15 mouse cellular contexts compared by ENCODE assay signal in genomic region chr4:147928136-147928535, GRCm38 (mm10). TPM values are rescaled to one million over a fixed set of nuclear protein-coding genes. Genes with fewer than 3 reads are reported as not detected.
DNase-seq lines count a peak whose midpoint lies in the region; ATAC-seq and TF ChIP-seq lines count a peak whose summit lies in the region.
"Had no signal": no experiment of that assay in that cellular context is flagged by ENCODE, and none has a peak within 500 bp of the region (broad histone marks: within the 10 kb centered on the region; RNA-seq: fewer than 3 reads in every experiment).

No protein-coding gene starts in this region.

- peaks cover 14% of the 10 kb centered on the region for H3K4me1 ChIP-seq in hindbrain, embryonic 10.5 days (replicated peaks)
- no peaks in the 10 kb centered on the region; the same call in 1 of the 2 replicates for H3K4me1 ChIP-seq in hindbrain, embryonic 14.5 days (replicated peaks; ENCODE audit: control insufficient read depth, insufficient read depth, low read length)
- no peaks in the 10 kb centered on the region for H3K4me1 ChIP-seq in midbrain, postnatal 0 days (ENCODE audit: insufficient read depth, low read length)
- H3K4me1 ChIP-seq in midbrain, embryonic 15.5 days = no peaks in the 10 kb centered on the region
- H3K4me1 ChIP-seq in stomach, postnatal 0 days (replicated peaks; ENCODE audit: control insufficient read depth, insufficient read depth) = no peaks in the 10 kb centered on the region
- H3K4me1 ChIP-seq: stomach, embryonic 15.5 days had no signal

- 0 out of 2 replicates have a peak overlapping the region, but pooled peaks have one; percentile 4 for H3K4me3 ChIP-seq in hindbrain, embryonic 10.5 days
- no peak overlapping the region for H3K4me3 ChIP-seq in hindbrain, embryonic 14.5 days (replicated peaks; ENCODE audit: low read length)
- H3K4me3 ChIP-seq in midbrain, postnatal 0 days (ENCODE audit: low read depth, low read length) = no peak overlapping the region
- H3K4me3 ChIP-seq in midbrain, embryonic 15.5 days = no peak overlapping the region
- no peak overlapping the region for H3K4me3 ChIP-seq in stomach, postnatal 0 days (ENCODE audit: low read depth, low read length)
- H3K4me3 ChIP-seq: erythroblast, embryonic 14.5 days; left cerebral cortex, adult 2 months; limb, embryonic 15.5 days; stomach, embryonic 15.5 days had no signal

- 11% methylated on average over 9 of the region's 9 CpGs for WGBS in hindbrain, embryonic 10.5 days
- 19% methylated on average over 8 of the region's 9 CpGs for WGBS in hindbrain, embryonic 14.5 days
- 15% methylated on average over 9 of the region's 9 CpGs for WGBS in midbrain, postnatal 0 days
- 21% methylated on average over 9 of the region's 9 CpGs for WGBS in midbrain, embryonic 15.5 days
- 25% methylated on average over 8 of the region's 9 CpGs for WGBS in stomach, postnatal 0 days

- no peaks in the 10 kb centered on the region for H3K9me3 ChIP-seq in hindbrain, embryonic 10.5 days
- H3K9me3 ChIP-seq in hindbrain, embryonic 14.5 days (ENCODE audit: control insufficient read depth, low read length) = no peaks in the 10 kb centered on the region
- no peaks in the 10 kb centered on the region for H3K9me3 ChIP-seq in midbrain, postnatal 0 days (ENCODE audit: low read length)
- no peaks in the 10 kb centered on the region for H3K9me3 ChIP-seq in midbrain, embryonic 15.5 days
- no peaks in the 10 kb centered on the region for H3K9me3 ChIP-seq in stomach, postnatal 0 days (ENCODE audit: control insufficient read depth, low read length)
- H3K9me3 ChIP-seq: limb, embryonic 15.5 days; stomach, embryonic 15.5 days had no signal

- H3K27ac ChIP-seq in hindbrain, embryonic 10.5 days = peak overlapping the region; percentile 72
- no peak overlapping the region for H3K27ac ChIP-seq in hindbrain, embryonic 14.5 days
- H3K27ac ChIP-seq in midbrain, postnatal 0 days (ENCODE audit: low read depth, low read length) = no peak overlapping the region
- H3K27ac ChIP-seq in midbrain, embryonic 15.5 days = no peak overlapping the region
- 0 out of 2 replicates have a peak overlapping the region, but pooled peaks have one; percentile 8 for H3K27ac ChIP-seq in stomach, postnatal 0 days (replicated peaks)
- H3K27ac ChIP-seq: left cerebral cortex, adult 2 months; limb, embryonic 15.5 days; stomach, embryonic 15.5 days had no signal

- no peak for TF ChIP-seq CTCF in midbrain, postnatal 0 days (IDR thresholded peaks at IDR 0.05)
- TF ChIP-seq CTCF in stomach, postnatal 0 days (IDR thresholded peaks at IDR 0.05; ENCODE audit: low read depth) = no peak

- no peak for ATAC-seq in hindbrain, embryonic 14.5 days (ENCODE audit: low FRiP score)
- ATAC-seq in midbrain, postnatal 0 days (ENCODE audit: low FRiP score) = 0 out of 2 replicates have a peak, but pooled peaks have one; percentile 31
- ATAC-seq in midbrain, embryonic 15.5 days (replicated peaks) = no peak
- peak; percentile 45 for ATAC-seq in granulocyte monocyte progenitor cell, adult 5-6 weeks (replicated peaks; ENCODE audit: poor library complexity, severe bottlenecking)
- ATAC-seq in stomach, postnatal 0 days (ENCODE audit: low FRiP score, low TSS enrichment) = no peak; the same call in 1 of the 2 replicates
- ATAC-seq: Patski had no signal

- H3K27me3 ChIP-seq in hindbrain, embryonic 10.5 days (ENCODE audit: insufficient read depth, poor library complexity, severe bottlenecking) = no peaks in the 10 kb centered on the region
- H3K27me3 ChIP-seq in hindbrain, embryonic 14.5 days (ENCODE audit: control insufficient read depth, insufficient read depth, low read length) = no peaks in the 10 kb centered on the region
- H3K27me3 ChIP-seq in midbrain, postnatal 0 days (ENCODE audit: insufficient read depth, low read length) = no peaks in the 10 kb centered on the region
- H3K27me3 ChIP-seq in midbrain, embryonic 15.5 days (replicated peaks) = no peaks in the 10 kb centered on the region
- H3K27me3 ChIP-seq in stomach, postnatal 0 days (ENCODE audit: control insufficient read depth, insufficient read depth, low read length) = no peaks in the 10 kb centered on the region
- H3K27me3 ChIP-seq: limb, embryonic 15.5 days; Patski; stomach, embryonic 15.5 days had no signal

- peaks cover 57% of the 10 kb centered on the region for H3K36me3 ChIP-seq in hindbrain, embryonic 10.5 days
- no peaks in the 10 kb centered on the region for H3K36me3 ChIP-seq in hindbrain, embryonic 14.5 days (replicated peaks; ENCODE audit: control insufficient read depth, insufficient read depth)
- no peaks in the 10 kb centered on the region for H3K36me3 ChIP-seq in midbrain, postnatal 0 days (ENCODE audit: insufficient read depth, low read length)
- H3K36me3 ChIP-seq in midbrain, embryonic 15.5 days (replicated peaks) = no peaks in the 10 kb centered on the region
- no peaks in the 10 kb centered on the region; the same call in 1 of the 2 replicates for H3K36me3 ChIP-seq in stomach, postnatal 0 days (ENCODE audit: control insufficient read depth, insufficient read depth, low read length)
- H3K36me3 ChIP-seq: stomach, embryonic 15.5 days had no signal

- H3K9ac ChIP-seq in hindbrain, embryonic 14.5 days = no peak overlapping the region
- H3K9ac ChIP-seq in midbrain, postnatal 0 days (replicated peaks; ENCODE audit: low read length, poor library complexity, severe bottlenecking) = no peak overlapping the region
- H3K9ac ChIP-seq in midbrain, embryonic 15.5 days = no peak overlapping the region
- no peak overlapping the region for H3K9ac ChIP-seq in stomach, postnatal 0 days (ENCODE audit: low read length)
- H3K9ac ChIP-seq: limb, embryonic 15.5 days; stomach, embryonic 15.5 days had no signal

- DNase-seq in hindbrain, embryonic 10.5 days (ENCODE audit: low spot score) = peak; percentile 35
- no peak for DNase-seq in hindbrain, embryonic 14.5 days (ENCODE audit: low spot score)
- no peak for DNase-seq in midbrain, postnatal 0 days (ENCODE audit: low spot score)
- DNase-seq in stomach, postnatal 0 days (ENCODE audit: low spot score) = no peak
- no peak for DNase-seq in spleen, postnatal 36 days (ENCODE audit: low spot score in 2 of 2)

- H3K4me2 ChIP-seq in hindbrain, embryonic 14.5 days (replicated peaks) = no peak overlapping the region
- no peak overlapping the region for H3K4me2 ChIP-seq in midbrain, postnatal 0 days (ENCODE audit: low read depth, low read length, poor library complexity, severe bottlenecking)
- no peak overlapping the region for H3K4me2 ChIP-seq in midbrain, embryonic 15.5 days
- no peak overlapping the region for H3K4me2 ChIP-seq in stomach, postnatal 0 days (replicated peaks; ENCODE audit: low read depth)
- H3K4me2 ChIP-seq: limb, embryonic 15.5 days; stomach, embryonic 15.5 days had no signal

- TF ChIP-seq EP300 in stomach, postnatal 0 days (optimal IDR thresholded peaks at IDR 0.05) = no peak

RNA-seq across cellular contexts. Expression of gene Plod1, which starts 8.4 kb away (rescaled TPM):
- 30.5 and 31.2 TPM in 2 replicates for polyA plus RNA-seq in hindbrain, embryonic 10.5 days (2016; fragmentation: Nextera tagmentation; extraction: Ambion mirVana)
- polyA plus RNA-seq in hindbrain, embryonic 14.5 days (2014; fragmentation: Nextera tagmentation; extraction: Ambion mirVana) = 25.3 and 28.1 TPM in 2 replicates
- 25.1 and 26.1 TPM in 2 replicates for total RNA-seq in midbrain, postnatal 0 days (2014; rRNA removed)
- 20.0 and 20.2 TPM in 2 replicates for polyA plus RNA-seq in midbrain, postnatal 0 days (2015; fragmentation: Nextera tagmentation; extraction: Ambion mirVana)
- 20.2 and 22.7 TPM in 2 replicates for polyA plus RNA-seq in midbrain, embryonic 15.5 days (2015; fragmentation: Nextera tagmentation; extraction: Ambion mirVana)
- 6.7 and 7.0 TPM in 2 replicates for total RNA-seq in granulocyte monocyte progenitor cell, adult 5-6 weeks (2014; fragmentation: Nextera tagmentation)
- total RNA-seq in granulocyte monocyte progenitor cell, adult 5-6 weeks (2017) = 9.0 and 9.1 TPM in 2 replicates
- polyA plus RNA-seq in stomach, postnatal 0 days (2015; fragmentation: Nextera tagmentation; extraction: Ambion mirVana) = 20.1 and 21.7 TPM in 2 replicates

RNA-seq across cellular contexts. Expression of gene 2510039O18Rik, which starts 12.6 kb away (rescaled TPM):
- polyA plus RNA-seq in hindbrain, embryonic 10.5 days (2016; fragmentation: Nextera tagmentation; extraction: Ambion mirVana) = 11.9 and 14.9 TPM in 2 replicates
- polyA plus RNA-seq in hindbrain, embryonic 14.5 days (2014; fragmentation: Nextera tagmentation; extraction: Ambion mirVana) = 15.8 and 19.4 TPM in 2 replicates
- 56.8 and 68.3 TPM in 2 replicates for total RNA-seq in midbrain, postnatal 0 days (2014; rRNA removed)
- 10.6 and 12.3 TPM in 2 replicates for polyA plus RNA-seq in midbrain, postnatal 0 days (2015; fragmentation: Nextera tagmentation; extraction: Ambion mirVana)
- polyA plus RNA-seq in midbrain, embryonic 15.5 days (2015; fragmentation: Nextera tagmentation; extraction: Ambion mirVana) = 12.8 and 16.5 TPM in 2 replicates
- total RNA-seq in granulocyte monocyte progenitor cell, adult 5-6 weeks (2014; fragmentation: Nextera tagmentation) = 28.6 and 32.6 TPM in 2 replicates
- 33.6 and 45.4 TPM in 2 replicates for total RNA-seq in granulocyte monocyte progenitor cell, adult 5-6 weeks (2017)
- 13.3 and 15.5 TPM in 2 replicates for polyA plus RNA-seq in stomach, postnatal 0 days (2015; fragmentation: Nextera tagmentation; extraction: Ambion mirVana)

RNA-seq across cellular contexts. Expression of gene Mfn2, which starts 23.6 kb away (rescaled TPM):
- polyA plus RNA-seq in hindbrain, embryonic 10.5 days (2016; fragmentation: Nextera tagmentation; extraction: Ambion mirVana) = 43.4 and 52.4 TPM in 2 replicates
- 83.4 and 91.6 TPM in 2 replicates for polyA plus RNA-seq in hindbrain, embryonic 14.5 days (2014; fragmentation: Nextera tagmentation; extraction: Ambion mirVana)
- 92.3 and 97.7 TPM in 2 replicates for total RNA-seq in midbrain, postnatal 0 days (2014; rRNA removed)
- polyA plus RNA-seq in midbrain, postnatal 0 days (2015; fragmentation: Nextera tagmentation; extraction: Ambion mirVana) = 96.9 and 99.0 TPM in 2 replicates
- 101 and 104 TPM in 2 replicates for polyA plus RNA-seq in midbrain, embryonic 15.5 days (2015; fragmentation: Nextera tagmentation; extraction: Ambion mirVana)
- total RNA-seq in granulocyte monocyte progenitor cell, adult 5-6 weeks (2014; fragmentation: Nextera tagmentation) = 34.4 and 38.9 TPM in 2 replicates
- total RNA-seq in granulocyte monocyte progenitor cell, adult 5-6 weeks (2017) = 30.2 and 32.6 TPM in 2 replicates
- polyA plus RNA-seq in stomach, postnatal 0 days (2015; fragmentation: Nextera tagmentation; extraction: Ambion mirVana) = 26.7 and 27.2 TPM in 2 replicates

RNA-seq across cellular contexts. Expression of gene Nppb, which starts 57.5 kb away (rescaled TPM):
- 0.29 TPM in 1 of 2 replicates, not detected in the other for polyA plus RNA-seq in hindbrain, embryonic 10.5 days (2016; fragmentation: Nextera tagmentation; extraction: Ambion mirVana)
- 0.25 TPM in 1 of 2 replicates, not detected in the other for polyA plus RNA-seq in hindbrain, embryonic 14.5 days (2014; fragmentation: Nextera tagmentation; extraction: Ambion mirVana)
- not detected in 2 replicates for total RNA-seq in midbrain, postnatal 0 days (2014; rRNA removed)
- polyA plus RNA-seq in midbrain, postnatal 0 days (2015; fragmentation: Nextera tagmentation; extraction: Ambion mirVana) = 0.29 TPM in 1 of 2 replicates, not detected in the other
- not detected in 2 replicates for polyA plus RNA-seq in midbrain, embryonic 15.5 days (2015; fragmentation: Nextera tagmentation; extraction: Ambion mirVana)
- total RNA-seq in granulocyte monocyte progenitor cell, adult 5-6 weeks (2014; fragmentation: Nextera tagmentation) = not detected in 2 replicates
- not detected in 2 replicates for total RNA-seq in granulocyte monocyte progenitor cell, adult 5-6 weeks (2017)
- polyA plus RNA-seq in stomach, postnatal 0 days (2015; fragmentation: Nextera tagmentation; extraction: Ambion mirVana) = not detected in 2 replicates
- total RNA-seq: adrenal gland, postnatal 10 days; gastrocnemius, postnatal 14 days; left cerebral cortex, adult 2 months had no signal
- polyA plus RNA-seq: erythroblast, embryonic 14.5 days; intestine, embryonic 16.5 days; stomach, embryonic 15.5 days had no signal

RNA-seq across cellular contexts. Expression of gene Fv1, which starts 59.4 kb away (rescaled TPM):
- 13.5 and 15.8 TPM in 2 replicates for polyA plus RNA-seq in hindbrain, embryonic 10.5 days (2016; fragmentation: Nextera tagmentation; extraction: Ambion mirVana)
- polyA plus RNA-seq in hindbrain, embryonic 14.5 days (2014; fragmentation: Nextera tagmentation; extraction: Ambion mirVana) = 7.2 and 11.3 TPM in 2 replicates
- 5.0 and 5.1 TPM in 2 replicates for total RNA-seq in midbrain, postnatal 0 days (2014; rRNA removed)
- 3.1 and 3.4 TPM in 2 replicates for polyA plus RNA-seq in midbrain, postnatal 0 days (2015; fragmentation: Nextera tagmentation; extraction: Ambion mirVana)
- 9.5 and 9.7 TPM in 2 replicates for polyA plus RNA-seq in midbrain, embryonic 15.5 days (2015; fragmentation: Nextera tagmentation; extraction: Ambion mirVana)
- 7.1 TPM in 1 of 2 replicates, not detected in the other for total RNA-seq in granulocyte monocyte progenitor cell, adult 5-6 weeks (2014; fragmentation: Nextera tagmentation)
- total RNA-seq in granulocyte monocyte progenitor cell, adult 5-6 weeks (2017) = 13.5 and 16.2 TPM in 2 replicates
- 2.6 and 2.8 TPM in 2 replicates for polyA plus RNA-seq in stomach, postnatal 0 days (2015; fragmentation: Nextera tagmentation; extraction: Ambion mirVana)
- polyA plus RNA-seq: erythroblast, embryonic 14.5 days had no signal

Comparison
In these comparisons a context has a peak if more than half of its experiments do, and no peak if none do; other contexts are left out.
1. H3K27ac ChIP-seq: peak in hindbrain, embryonic 10.5 days (single experiment) and stomach, postnatal 0 days (single experiment); none in hindbrain, embryonic 14.5 days (single experiment), midbrain, postnatal 0 days (single experiment) and midbrain, embryonic 15.5 days (single experiment).
2. ATAC-seq: peak in midbrain, postnatal 0 days (single experiment) and granulocyte monocyte progenitor cell, adult 5-6 weeks (single experiment); none in hindbrain, embryonic 14.5 days (single experiment), midbrain, embryonic 15.5 days (single experiment) and stomach, postnatal 0 days (single experiment).